ENCODE assay signal across 18 mouse cellular contexts in the genomic region with DNA sequence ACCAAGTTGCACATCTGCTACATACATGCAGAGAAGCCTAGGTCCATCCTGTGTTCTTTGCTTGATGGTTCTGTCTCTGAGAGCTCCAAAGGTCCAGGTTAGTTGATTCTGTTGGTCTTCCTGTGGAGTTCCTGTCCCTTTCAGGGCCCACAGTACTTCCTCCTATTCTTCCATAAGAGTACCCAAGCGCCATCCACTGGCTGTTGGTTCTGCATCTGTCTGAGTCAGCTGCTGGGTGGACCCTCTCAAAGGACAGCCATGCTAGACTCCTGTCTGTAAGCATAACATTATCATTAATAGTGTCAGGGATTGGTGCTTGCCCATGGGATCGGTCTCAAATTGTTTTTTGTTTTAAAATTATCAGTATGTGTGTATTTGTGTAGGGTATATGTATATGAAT. TPM values are rescaled to one million over a fixed set of nuclear protein-coding genes. Genes with fewer than 3 reads are reported as not detected.
DNase-seq lines count a peak whose midpoint lies in the region; ATAC-seq and TF ChIP-seq lines count a peak whose summit lies in the region.
"Had no signal": no experiment of that assay in that cellular context is flagged by ENCODE, and none has a peak within 500 bp of the region (broad histone marks: within the 10 kb centered on the region; RNA-seq: fewer than 3 reads in every experiment).

No protein-coding gene starts in this region.

- WGBS in heart, postnatal 0 days: 71% methylated on average over 2 of the region's 2 CpGs
- WGBS in heart, embryonic 10.5 days: 78% methylated on average over 2 of the region's 2 CpGs
- 87% methylated on average over 2 of the region's 2 CpGs for WGBS in kidney, embryonic 14.5 days
- WGBS in lung, embryonic 16.5 days: 77% methylated on average over 2 of the region's 2 CpGs

- ATAC-seq in heart, postnatal 0 days (ENCODE audit: insufficient read depth, low read depth): no peak
- ATAC-seq in kidney, embryonic 14.5 days (ENCODE audit: low FRiP score, low TSS enrichment): no peak
- ATAC-seq in lung, embryonic 16.5 days (ENCODE audit: low read depth): no peak
- ATAC-seq: activated CD4-positive, CD25-positive, alpha-beta regulatory T cell, adult 4 months; inflammation-experienced regulatory T-cells, adult 6 months; Patski had no signal

- no peaks in the 10 kb centered on the region for H3K27me3 ChIP-seq in heart, postnatal 0 days (ENCODE audit: control insufficient read depth, insufficient read depth, low read length)
- no peaks in the 10 kb centered on the region for H3K27me3 ChIP-seq in heart, embryonic 10.5 days (ENCODE audit: insufficient read depth, poor library complexity, severe bottlenecking)
- H3K27me3 ChIP-seq in kidney, embryonic 14.5 days (ENCODE audit: control insufficient read depth, insufficient read depth, low read length): no peaks in the 10 kb centered on the region
- H3K27me3 ChIP-seq in MEL (ENCODE audit: control insufficient read depth in 1 of 2, insufficient read depth in 2 of 2, low read length in 2 of 2): no peaks in the 10 kb centered on the region
- H3K27me3 ChIP-seq in lung, embryonic 16.5 days (ENCODE audit: control insufficient read depth, insufficient read depth, low read depth, low read length): no peaks in the 10 kb centered on the region
- H3K27me3 ChIP-seq: heart, embryonic 13.5 days; Patski had no signal

- no peaks in the 10 kb centered on the region for H3K9me3 ChIP-seq in heart, postnatal 0 days (replicated peaks; ENCODE audit: control insufficient read depth, low read length)
- no peaks in the 10 kb centered on the region for H3K9me3 ChIP-seq in heart, embryonic 10.5 days
- H3K9me3 ChIP-seq in kidney, embryonic 14.5 days (ENCODE audit: control insufficient read depth, low read length): no peaks in the 10 kb centered on the region
- no peaks in the 10 kb centered on the region for H3K9me3 ChIP-seq in MEL (replicated peaks; ENCODE audit: insufficient read depth, low read length)
- no peaks in the 10 kb centered on the region for H3K9me3 ChIP-seq in lung, embryonic 16.5 days (ENCODE audit: control insufficient read depth, low read length)
- H3K9me3 ChIP-seq: heart, embryonic 13.5 days had no signal

- peaks cover 12% of the 10 kb centered on the region for H3K4me1 ChIP-seq in heart, postnatal 0 days (ENCODE audit: control insufficient read depth, insufficient read depth)
- peaks cover 37% of the 10 kb centered on the region for H3K4me1 ChIP-seq in heart, embryonic 10.5 days
- H3K4me1 ChIP-seq in kidney, embryonic 14.5 days (ENCODE audit: control insufficient read depth, insufficient read depth, low read length): no peaks in the 10 kb centered on the region
- H3K4me1 ChIP-seq in MEL (ENCODE audit: control insufficient read depth in 1 of 2, insufficient read depth in 2 of 2, low read length in 2 of 2): peaks cover 14 to 23% of the 10 kb centered on the region in 2 experiments
- H3K4me1 ChIP-seq in lung, embryonic 16.5 days (replicated peaks; ENCODE audit: control insufficient read depth, insufficient read depth, low read length): no peaks in the 10 kb centered on the region

- H3K79me2 ChIP-seq in MEL (ENCODE audit: control insufficient read depth, insufficient read depth, low read length, poor library complexity): peaks cover 44% of the 10 kb centered on the region

- H3K36me3 ChIP-seq in heart, postnatal 0 days (replicated peaks; ENCODE audit: control insufficient read depth, insufficient read depth, low read length): no peaks in the 10 kb centered on the region
- H3K36me3 ChIP-seq in heart, embryonic 10.5 days: peaks cover 6% of the 10 kb centered on the region; the same call in 1 of the 2 replicates
- no peaks in the 10 kb centered on the region for H3K36me3 ChIP-seq in kidney, embryonic 14.5 days (ENCODE audit: control insufficient read depth, insufficient read depth, low read length)
- H3K36me3 ChIP-seq in MEL (ENCODE audit: control insufficient read depth in 1 of 2, insufficient read depth in 2 of 2, low read length in 2 of 2): peaks cover 0 to 19% of the 10 kb centered on the region in 2 experiments; a peak in 3 of 4 replicates
- no peaks in the 10 kb centered on the region for H3K36me3 ChIP-seq in lung, embryonic 16.5 days (ENCODE audit: control insufficient read depth, insufficient read depth, low read length)
- H3K36me3 ChIP-seq: heart, embryonic 13.5 days had no signal

- peak overlapping the region; percentile 39; the same call in 1 of the 2 replicates for H3K27ac ChIP-seq in heart, postnatal 0 days (ENCODE audit: low read depth)
- H3K27ac ChIP-seq in heart, embryonic 10.5 days: no peak overlapping the region
- H3K27ac ChIP-seq in kidney, embryonic 14.5 days (ENCODE audit: low read depth, low read length): no peak overlapping the region
- H3K27ac ChIP-seq in MEL (ENCODE audit: control insufficient read depth, low read depth, low read length): no peak overlapping the region
- H3K27ac ChIP-seq in lung, embryonic 16.5 days (ENCODE audit: low read length): peak overlapping the region; percentile 9; the same call in 1 of the 2 replicates
- H3K27ac ChIP-seq: left cerebral cortex, adult 2 months had no signal

- H3K4me2 ChIP-seq in heart, postnatal 0 days (ENCODE audit: low read depth, low read length): no peak overlapping the region
- no peak overlapping the region for H3K4me2 ChIP-seq in kidney, embryonic 14.5 days (replicated peaks; ENCODE audit: low read depth, low read length)
- no peak overlapping the region for H3K4me2 ChIP-seq in lung, embryonic 16.5 days (ENCODE audit: low read depth, low read length)
- H3K4me2 ChIP-seq: heart, embryonic 13.5 days had no signal

- TF ChIP-seq EP300 in heart, postnatal 0 days (IDR thresholded peaks at IDR 0.05; ENCODE audit: low read depth): no peak
- no peak for TF ChIP-seq EP300 in MEL (IDR thresholded peaks at IDR 0.05; ENCODE audit: low read depth in 1 of 2, low read length in 2 of 2)

- DNase-seq in heart, postnatal 0 days (ENCODE audit: low spot score): no peak
- no peak for DNase-seq in heart, embryonic 10.5 days (ENCODE audit: low spot score)
- DNase-seq in kidney, postnatal 14 days: peak; percentile 30
- DNase-seq in MEL (ENCODE audit: low read depth, low spot score): peak; percentile 30
- DNase-seq in right cerebral cortex, postnatal 10 days (ENCODE audit: low spot score in 2 of 2): no peak
- DNase-seq in urinary bladder, adult 2 months (ENCODE audit: low spot score): no peak
- DNase-seq: adrenal gland, postnatal 25 days; cerebellum, adult 9-11 months; gastrocnemius, postnatal 14 days; right cerebral cortex, postnatal 4 days; thymus, postnatal 36 days had no signal

- H3K9ac ChIP-seq in heart, postnatal 0 days (replicated peaks; ENCODE audit: low read depth, low read length): no peak overlapping the region
- H3K9ac ChIP-seq in kidney, embryonic 14.5 days (ENCODE audit: low read depth, low read length): no peak overlapping the region
- no peak overlapping the region for H3K9ac ChIP-seq in MEL (ENCODE audit: control insufficient read depth, low read depth, low read length, poor library complexity, severe bottlenecking)
- H3K9ac ChIP-seq in lung, embryonic 16.5 days (ENCODE audit: low read length): no peak overlapping the region
- H3K9ac ChIP-seq: heart, embryonic 13.5 days had no signal

- peak; percentile 15; the same call in 1 of the 2 replicates for TF ChIP-seq CTCF in heart, postnatal 0 days (IDR thresholded peaks at IDR 0.05; ENCODE audit: low read depth)
- peak in 1 of 3 experiments; percentile 14; a peak in 1 of 6 replicates for TF ChIP-seq CTCF in MEL (IDR thresholded peaks at IDR 0.05 in 2 of 3, conservative IDR thresholded peaks at IDR 0.05 in 1 of 3; ENCODE audit: control insufficient read depth in 1 of 3, insufficient read depth in 1 of 3, low read depth in 2 of 3, low read length in 3 of 3, poor library complexity in 1 of 3, severe bottlenecking in 1 of 3)

- TF ChIP-seq RAD21 in MEL (IDR thresholded peaks at IDR 0.05; ENCODE audit: low read depth, low read length): no peak

- no peak overlapping the region for H3K4me3 ChIP-seq in heart, postnatal 0 days (ENCODE audit: low read depth, low read length)
- H3K4me3 ChIP-seq in heart, embryonic 10.5 days: no peak overlapping the region
- H3K4me3 ChIP-seq in kidney, embryonic 14.5 days (ENCODE audit: low read length): no peak overlapping the region
- no peak overlapping the region for H3K4me3 ChIP-seq in MEL (ENCODE audit: control insufficient read depth in 1 of 2, insufficient read depth in 1 of 2, low read depth in 2 of 2, low read length in 2 of 2)
- H3K4me3 ChIP-seq in lung, embryonic 16.5 days (ENCODE audit: low read length): no peak overlapping the region
- H3K4me3 ChIP-seq: heart, embryonic 13.5 days; left cerebral cortex, adult 2 months had no signal

- no peak for TF ChIP-seq POLR2A in MEL (IDR thresholded peaks at IDR 0.05; ENCODE audit: control insufficient read depth in 1 of 2, insufficient read depth in 1 of 2, low read depth in 1 of 2, low read length in 2 of 2, poor library complexity in 1 of 2)

TF ChIP-seq in MEL, 35 proteins besides CTCF, POLR2A, EP300 and RAD21 (continues in another document):
- TF ChIP-seq ZKSCAN1 (IDR thresholded peaks at IDR 0.05; ENCODE audit: low read depth, low read length) (no peak), NRF1 (IDR thresholded peaks at IDR 0.05; ENCODE audit: insufficient read depth, low read depth, low read length, poor library complexity, severe bottlenecking) (no peak), USF2 (IDR thresholded peaks at IDR 0.05; ENCODE audit: borderline replicate concordance in 1 of 2, insufficient read depth in 1 of 2, low read depth in 1 of 2, low read length in 2 of 2) (no peak), JUND (IDR thresholded peaks at IDR 0.05; ENCODE audit: low read depth, low read length) (no peak), ZC3H11A (IDR thresholded peaks at IDR 0.05; ENCODE audit: low read depth, low read length) (no peak), MEF2A (IDR thresholded peaks at IDR 0.05; ENCODE audit: extremely low read depth, insufficient replicate concordance, low read depth, low read length, poor library complexity, severe bottlenecking) (no peak), CHD1 (IDR thresholded peaks at IDR 0.05; ENCODE audit: low read depth, low read length) (no peak), SIN3A (IDR thresholded peaks at IDR 0.05; ENCODE audit: low read length) (no peak), GABPA (IDR thresholded peaks at IDR 0.05; ENCODE audit: low read depth, low read length) (no peak)

RNA-seq across cellular contexts. Expression of gene Lmtk2, which starts 13.8 kb away (rescaled TPM):
- total RNA-seq in heart, postnatal 0 days (2014; rRNA removed; ENCODE audit: low replicate concordance): 19.5 and 23.2 TPM in 2 replicates
- polyA plus RNA-seq in heart, postnatal 0 days (2015; fragmentation: Nextera tagmentation; extraction: Ambion mirVana): 2.2 and 2.5 TPM in 2 replicates
- 5.3 and 6.0 TPM in 2 replicates for polyA plus RNA-seq in heart, embryonic 10.5 days (2016; fragmentation: Nextera tagmentation; extraction: Ambion mirVana)
- 4.1 and 6.8 TPM in 2 replicates for polyA plus RNA-seq in kidney, embryonic 14.5 days (2014; fragmentation: Nextera tagmentation; extraction: Ambion mirVana)
- total RNA-seq in MEL (2012; rRNA removed): 14.2 and 14.8 TPM in 2 replicates
- 10 to 100 TPM in 1 of 2 experiments, not detected in 1; 12.6 TPM for polyA plus RNA-seq in MEL (2012; ENCODE audit: insufficient read depth in 1 of 2, insufficient read length in 2 of 2, low read depth in 1 of 2, low replicate concordance in 2 of 2, missing spikeins in 1 of 2)
- 3.7 TPM in 2 replicates for polyA plus RNA-seq in lung, embryonic 16.5 days (2015; fragmentation: Nextera tagmentation; extraction: Ambion mirVana)
- polyA plus RNA-seq in urinary bladder, adult 2 months (2012; rRNA removed): 13.7 and 15.8 TPM in 2 replicates

Comparison
In these comparisons a context has a peak if more than half of its experiments do, and no peak if none do; other contexts are left out.
1. H3K27ac ChIP-seq: peak in heart, postnatal 0 days (single experiment) and lung, embryonic 16.5 days (single experiment); none in heart, embryonic 10.5 days (single experiment), kidney, embryonic 14.5 days (single experiment) and MEL (single experiment).
2. DNase-seq: peak in kidney, postnatal 14 days (single experiment) and MEL (single experiment); none in heart, postnatal 0 days (single experiment), heart, embryonic 10.5 days (single experiment), right cerebral cortex, postnatal 10 days (0 of 2) and urinary bladder, adult 2 months (single experiment).